Mouse (Mus musculus) lung, embryonic 16.5 days (tissue): ENCODE results near the gene Tmed1. TPM values are rescaled to one million over a fixed set of nuclear protein-coding genes. Genes with fewer than 3 reads are reported as not detected.

Source experiments
- ATAC-seq: fragments of 200-750 bp; cut with Nextera tagmentation; 2 replicates; pipeline ENCODE4 v1.8.0; 2017; ENCODE audit warnings: low read depth, mild to moderate bottlenecking, moderate library complexity
- H3K27ac ChIP-seq: fragments of 300-500 bp; sonication (generic); 2 replicates; pipeline ENCODE4 v1.5.1; 2014; ENCODE audit warnings: mild to moderate bottlenecking, control low read depth, low read length
- H3K27me3 ChIP-seq: fragments of 300-500 bp; sonication (generic); 2 replicates; pipeline ENCODE4 v1.6.1; 2014; ENCODE audit warnings: low read depth, low read length, mixed read lengths; ENCODE audit not compliant: control insufficient read depth, insufficient read depth
- H3K36me3 ChIP-seq: fragments of 300-500 bp; sonication (generic); 2 replicates; pipeline ENCODE4 v1.6.1; 2014; ENCODE audit warnings: low read length; ENCODE audit not compliant: control insufficient read depth, insufficient read depth
- H3K4me1 ChIP-seq: fragments of 300-500 bp; sonication (generic); replicated peaks from 2 replicates; pipeline ENCODE4 v1.6.1; 2014; ENCODE audit warnings: low read length, mixed read lengths; ENCODE audit not compliant: control insufficient read depth, insufficient read depth
- H3K4me2 ChIP-seq: fragments of 300-500 bp; sonication (generic); 2 replicates; pipeline ENCODE4 v1.6.1; 2014; ENCODE audit warnings: low read depth, low read length, control low read depth
- H3K4me3 ChIP-seq: fragments of 300-500 bp; sonication (generic); 2 replicates; pipeline ENCODE4 v1.5.1; 2014; ENCODE audit warnings: mild to moderate bottlenecking, low read length, control low read depth
- H3K9ac ChIP-seq: fragments of 300-500 bp; sonication (generic); 2 replicates; pipeline ENCODE4 v1.6.1; 2014; ENCODE audit warnings: low read length, control low read depth
- H3K9me3 ChIP-seq: fragments of 300-500 bp; sonication (generic); 2 replicates; pipeline ENCODE4 v1.6.1; 2016; ENCODE audit warnings: low read length; ENCODE audit not compliant: control insufficient read depth
- WGBS: fragments of 180-500 bp; shearing (Covaris S2); extraction: QIAGEN DNeasy Blood & Tissue Kit; methylation state at CpG from one replicate; pipeline ENCODE4 v1.1.7; 2014; 5-methylcytosine and 5-hydroxymethylcytosine counted together
- polyA plus RNA-seq: library from polyadenylated mRNA; unstranded; fragments of >200 nt; fragmentation: Nextera tagmentation; extraction: Ambion mirVana; gene quantifications from 2 replicates; pipeline ENCODE4 v1.2.1, GENCODE M21; 2015

Tmed1 gene
- polyA plus RNA-seq = 115 and 118 TPM in 2 replicates

- no peaks in the 10 kb centered on the region for H3K27me3 ChIP-seq
- peak within 1 kb of the TSS; percentile 83 for H3K9ac ChIP-seq
- peaks cover 19% of the 10 kb centered on the region for H3K36me3 ChIP-seq
- peaks cover 11% of the 10 kb centered on the region for H3K4me1 ChIP-seq
- peak; percentile 98 for ATAC-seq
- WGBS = under 1% methylated on average over 44 of the region's 44 CpGs
- H3K27ac ChIP-seq = peak within 1 kb of the TSS; percentile 93
- H3K4me3 ChIP-seq = peak within 1 kb of the TSS; percentile 74
- no peaks in the 10 kb centered on the region for H3K9me3 ChIP-seq
- peak within 1 kb of the TSS; percentile 89 for H3K4me2 ChIP-seq
Observed at GRCm38 (mm10) chr9:21509772-21510688, at the start of gene Tmed1. Gene Tmed1 (minus strand): TSS chr9:21510252.

- no peak overlapping the region for H3K4me2 ChIP-seq
- H3K9ac ChIP-seq = no peak overlapping the region
- ATAC-seq = no peak
- WGBS = 96% methylated on average over 3 of the region's 3 CpGs
- H3K4me3 ChIP-seq = no peak overlapping the region
- no peaks in the 10 kb centered on the region for H3K27me3 ChIP-seq
- H3K4me1 ChIP-seq = peaks cover 7% of the 10 kb centered on the region
- H3K27ac ChIP-seq = no peak overlapping the region
- H3K36me3 ChIP-seq = no peaks in the 10 kb centered on the region; the same call in 1 of the 2 replicates
- no peaks in the 10 kb centered on the region for H3K9me3 ChIP-seq
Observed at GRCm38 (mm10) chr9:21559151-21559550, 49.1 kb upstream of the Tmed1 start.

GRCm38 (mm10) chr9:21558366-21558765 is 48.3 kb upstream of the Tmed1 start:
- Histone ChIP-seq H3K36me3 (no peaks in the 10 kb centered on the region; the same call in 1 of the 2 replicates), H3K27me3 (no peaks in the 10 kb centered on the region), H3K9ac (no peak overlapping the region), H3K9me3 (no peaks in the 10 kb centered on the region), H3K27ac (no peak overlapping the region), H3K4me2 (no peak overlapping the region), H3K4me3 (no peak overlapping the region), H3K4me1 (peaks cover 7% of the 10 kb centered on the region)
- ATAC-seq = 0 out of 2 replicates have a peak, but pooled peaks have one; percentile 28
- 74% methylated on average over 4 of the region's 4 CpGs for WGBS

GRCm38 (mm10) chr9:21557556-21557955 is 47.5 kb upstream of the Tmed1 start:
- H3K4me2 ChIP-seq = no peak overlapping the region
- H3K36me3 ChIP-seq = no peaks in the 10 kb centered on the region; the same call in 1 of the 2 replicates
- H3K27me3 ChIP-seq = no peaks in the 10 kb centered on the region
- no peak overlapping the region for H3K27ac ChIP-seq
- H3K9me3 ChIP-seq = no peaks in the 10 kb centered on the region
- H3K4me3 ChIP-seq = no peak overlapping the region
- no peak for ATAC-seq
- no peak overlapping the region for H3K9ac ChIP-seq
- H3K4me1 ChIP-seq = peaks cover 7% of the 10 kb centered on the region
- WGBS = 86% methylated on average over 2 of the region's 2 CpGs

- WGBS = 95% methylated on average over 2 of the region's 2 CpGs
- no peak for ATAC-seq
- Histone ChIP-seq H3K4me3 (no peak overlapping the region), H3K27me3 (no peaks in the 10 kb centered on the region), H3K4me1 (peaks cover 7% of the 10 kb centered on the region), H3K9me3 (no peaks in the 10 kb centered on the region), H3K36me3 (no peaks in the 10 kb centered on the region; the same call in 1 of the 2 replicates), H3K27ac (no peak overlapping the region), H3K4me2 (no peak overlapping the region), H3K9ac (no peak overlapping the region)
Observed at GRCm38 (mm10) chr9:21556996-21557395, 46.9 kb upstream of the Tmed1 start.

- Histone ChIP-seq H3K27me3 (no peaks in the 10 kb centered on the region), H3K4me3 (no peak overlapping the region), H3K36me3 (peaks cover under 1% of the 10 kb centered on the region; the same call in 1 of the 2 replicates), H3K4me2 (no peak overlapping the region), H3K27ac (no peak overlapping the region), H3K4me1 (peaks cover 7% of the 10 kb centered on the region), H3K9me3 (no peaks in the 10 kb centered on the region), H3K9ac (no peak overlapping the region)
- 83% methylated on average over 6 of the region's 6 CpGs for whole genome bisulfite sequencing
- ATAC-seq = no peak
Observed at GRCm38 (mm10) chr9:21555198-21555742, 45.2 kb upstream of the Tmed1 start.

GRCm38 (mm10) chr9:21553607-21554273 is 43.7 kb upstream of the Tmed1 start:
- Histone ChIP-seq H3K9ac (no peak overlapping the region), H3K4me1 (peaks cover 8% of the 10 kb centered on the region), H3K9me3 (no peaks in the 10 kb centered on the region), H3K4me3 (no peak overlapping the region), H3K36me3 (peaks cover 6% of the 10 kb centered on the region; the same call in 1 of the 2 replicates), H3K27me3 (no peaks in the 10 kb centered on the region), H3K4me2 (no peak overlapping the region), H3K27ac (no peak overlapping the region)
- WGBS = 78% methylated on average over 6 of the region's 6 CpGs
- ATAC-seq = no peak

- WGBS = 95% methylated on average over 2 of the region's 2 CpGs
- Histone ChIP-seq H3K4me1 (peaks cover 11% of the 10 kb centered on the region), H3K27me3 (no peaks in the 10 kb centered on the region), H3K36me3 (peaks cover 6% of the 10 kb centered on the region; the same call in 1 of the 2 replicates), H3K9ac (no peak overlapping the region), H3K4me3 (no peak overlapping the region), H3K9me3 (no peaks in the 10 kb centered on the region), H3K27ac (no peak overlapping the region), H3K4me2 (no peak overlapping the region)
- no peak for ATAC-seq
Observed at GRCm38 (mm10) chr9:21551049-21551448, 41.0 kb upstream of the Tmed1 start.
